Mouse (Mus musculus) C2C12 (cell line): ENCODE results near the gene Gm3424.
"Not testable (repeated sequence)": the region's sequence is repeated elsewhere in the genome, so short reads cannot be mapped to it uniquely, and the experiment has no call there.

ENCODE experiments used
- CTCF ChIP-seq: IDR thresholded peaks from one replicate; pipeline ENCODE4 v1.5.1; 2011; ENCODE audit not compliant: control insufficient read depth, insufficient read depth, insufficient read length
- FOSL1 ChIP-seq: IDR thresholded peaks from one replicate; pipeline ENCODE4 v1.8.0; 2011; ENCODE audit warnings: mild to moderate bottlenecking, low read length; ENCODE audit not compliant: poor library complexity, insufficient read depth, severe bottlenecking
- MAX ChIP-seq: IDR thresholded peaks from one replicate; pipeline ENCODE4 v1.6.1; 2011; ENCODE audit warnings: mild to moderate bottlenecking, control low read depth
- USF1 ChIP-seq: IDR thresholded peaks from one replicate; pipeline ENCODE4 v1.6.1; 2011; ENCODE audit warnings: low read depth, mild to moderate bottlenecking, control low read depth, moderate library complexity

DNA sequence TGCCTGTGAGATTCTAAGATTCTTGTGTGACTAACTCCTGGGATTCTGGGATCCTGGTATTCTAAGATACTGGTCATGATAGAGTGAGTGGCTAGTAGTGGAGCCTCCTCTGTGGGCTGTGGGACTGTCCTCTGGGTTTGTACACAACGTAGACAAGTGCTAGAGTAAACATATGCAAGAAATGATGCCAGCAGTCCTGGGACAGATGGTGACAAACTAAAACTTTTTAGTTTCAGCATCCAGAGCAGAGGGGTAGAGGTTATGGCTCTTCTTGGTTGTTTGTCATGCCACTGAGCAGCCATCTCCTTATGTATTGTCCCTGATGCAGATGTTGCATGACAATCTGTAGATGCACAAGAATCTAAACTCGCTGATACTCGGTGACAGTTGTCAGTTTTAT is 25.8 kb upstream of the Gm3424 start:
- TF ChIP-seq MAX, USF1, CTCF, FOSL1: not testable (repeated sequence)
